Mouse (Mus musculus): ENCODE measurements around the gene Rpl36-ps4. TPM values are rescaled to one million over a fixed set of nuclear protein-coding genes. Genes with fewer than 3 reads are reported as not detected.
"Not testable (repeated sequence)": the region's sequence is repeated elsewhere in the genome, so short reads cannot be mapped to it uniquely, and the experiment has no call there.

Rpl36-ps4 gene
- total RNA-seq, 2 experiments from 2014 or later: not detected

GRCm38 (mm10) chr17:87897175-87897574 lies 23.6 kb upstream of the Rpl36-ps4 start:
- intact Hi-C loops (cut with DNase I): no loop called here
- no peak overlapping the region for H3K27ac ChIP-seq

GRCm38 (mm10) chr17:87900677-87901076 lies 20.1 kb upstream of the Rpl36-ps4 start:
- no peak overlapping the region for H3K4me3 ChIP-seq
- DNase-seq: no peak
- TF ChIP-seq CTCF (IDR thresholded peaks at IDR 0.05): no peak
- H3K27ac ChIP-seq: no peak overlapping the region
- intact Hi-C loops (cut with DNase I): no loop called here

More at GRCm38 (mm10) chr17:87897175-87897574, 23.6 kb upstream of the Rpl36-ps4 start:
- no peak for TF ChIP-seq CTCF (IDR thresholded peaks at IDR 0.05)
- DNase-seq: no peak
- no peak overlapping the region for H3K4me3 ChIP-seq

GRCm38 (mm10) chr17:87901163-87901562 lies 19.6 kb upstream of the Rpl36-ps4 start:
- no peak overlapping the region for H3K27ac ChIP-seq
- intact Hi-C loops (cut with DNase I): no loop called here
- no peak for TF ChIP-seq CTCF (IDR thresholded peaks at IDR 0.05)
- DNase-seq: no peak
- no peak overlapping the region for H3K4me3 ChIP-seq

GRCm38 (mm10) chr17:87903213-87903612 lies 17.6 kb upstream of the Rpl36-ps4 start:
- no peak overlapping the region for H3K27ac ChIP-seq
- TF ChIP-seq CTCF (IDR thresholded peaks at IDR 0.05): no peak
- DNase-seq: no peak
- H3K4me3 ChIP-seq: no peak overlapping the region
- intact Hi-C loops (cut with DNase I): no loop called here

GRCm38 (mm10) chr17:87903725-87904124 lies 17.1 kb upstream of the Rpl36-ps4 start:
- no peak overlapping the region for H3K4me3 ChIP-seq
- intact Hi-C loops (cut with DNase I): no loop called here

GRCm38 (mm10) chr17:87915386-87915785 lies 5.4 kb upstream of the Rpl36-ps4 start:
- Histone ChIP-seq H3K27ac (no peak overlapping the region), H3K4me3 (no peak overlapping the region)
- DNase-seq: no peak
- intact Hi-C loops (cut with DNase I): no loop called here
- no peak for TF ChIP-seq CTCF (IDR thresholded peaks at IDR 0.05)

More at GRCm38 (mm10) chr17:87903725-87904124, 17.1 kb upstream of the Rpl36-ps4 start:
- no peak for TF ChIP-seq CTCF (IDR thresholded peaks at IDR 0.05)
- H3K27ac ChIP-seq: no peak overlapping the region
- DNase-seq: no peak

GRCm38 (mm10) chr17:87918121-87918520 lies 2.7 kb upstream of the Rpl36-ps4 start:
- no peak for TF ChIP-seq CTCF (IDR thresholded peaks at IDR 0.05)
- intact Hi-C loops (cut with DNase I): no loop called here
- DNase-seq: no peak
- Histone ChIP-seq H3K27ac (no peak overlapping the region), H3K4me3 (no peak overlapping the region)

- no peak for TF ChIP-seq CTCF (IDR thresholded peaks at IDR 0.05)
- intact Hi-C loops (cut with DNase I): no loop called here
- no peak for DNase-seq
- Histone ChIP-seq H3K4me3 (no peak overlapping the region), H3K27ac (no peak overlapping the region)
Measured at GRCm38 (mm10) chr17:87934326-87934725, 13.5 kb downstream of the Rpl36-ps4 start.

GRCm38 (mm10) chr17:87934736-87935135 lies 14.0 kb downstream of the Rpl36-ps4 start:
- intact Hi-C loops (cut with DNase I): no loop called here
- no peak for TF ChIP-seq CTCF (IDR thresholded peaks at IDR 0.05)
- Histone ChIP-seq H3K27ac (no peak overlapping the region), H3K4me3 (no peak overlapping the region)
- no peak for DNase-seq

GRCm38 (mm10) chr17:87936156-87936555 lies 15.4 kb downstream of the Rpl36-ps4 start:
- no peak for TF ChIP-seq CTCF (IDR thresholded peaks at IDR 0.05)
- intact Hi-C loops (cut with DNase I): no loop called here

GRCm38 (mm10) chr17:87948965-87949584 lies 28.3 kb downstream of the Rpl36-ps4 start:
- no peak overlapping the region for H3K27ac ChIP-seq
- TF ChIP-seq CTCF (IDR thresholded peaks at IDR 0.05): no peak; the same call in 1 of the 2 replicates
- DNase-seq: peak; percentile 72
- intact Hi-C loops (cut with DNase I): loop anchor here (1.0 to 5.0 kb wide), 2 partner anchors 257 to 347 kb away; no protein-coding TSS in a partner anchor
- H3K4me3 ChIP-seq: no peak overlapping the region

More at GRCm38 (mm10) chr17:87936156-87936555, 15.4 kb downstream of the Rpl36-ps4 start:
- no peak for DNase-seq
- H3K27ac ChIP-seq: no peak overlapping the region
- H3K4me3 ChIP-seq: no peak overlapping the region

GRCm38 (mm10) chr17:87954618-87955124 lies 33.9 kb downstream of the Rpl36-ps4 start:
- H3K4me3 ChIP-seq; H3K27ac ChIP-seq; DNase-seq; intact Hi-C loops (cut with DNase I): not testable (repeated sequence)

GRCm38 (mm10) chr17:87957096-87957840 lies 36.5 kb downstream of the Rpl36-ps4 start:
- no peak overlapping the region for H3K27ac ChIP-seq
- no peak for DNase-seq
- intact Hi-C loops (cut with DNase I): no loop called here
- TF ChIP-seq CTCF (IDR thresholded peaks at IDR 0.05): no peak
- H3K4me3 ChIP-seq: no peak overlapping the region

Data from gastrocnemius, adult 2 months (tissue).